Mouse (Mus musculus) heart, adult 18-20 months (tissue): ENCODE measurements around the gene Methig1. TPM values are rescaled to one million over a fixed set of nuclear protein-coding genes. Genes with fewer than 3 reads are reported as not detected.

ENCODE experiments used
- DNase-seq, 2 experiments: peaks; one replicate each; pipeline ENCODE4 v3.0.0; 2021 to 2022; ENCODE audit warnings: mixed read lengths in 1 of 2
- total RNA-seq, 2 experiments: library from RNA; stranded (reverse); gene quantifications; 2 replicates each; pipeline ENCODE4 v1.2.3; 2021

Gene Methig1
- total RNA-seq, 2 experiments from 2014 or later = not detected

GRCm38 (mm10) chr15:100400592-100401250 lies 47.8 kb downstream of the Methig1 start:
- no peak for DNase-seq

GRCm38 (mm10) chr15:100401811-100402210 lies 48.9 kb downstream of the Methig1 start:
- DNase-seq = no peak

GRCm38 (mm10) chr15:100402347-100402746 lies 49.4 kb downstream of the Methig1 start:
- no peak for DNase-seq

- no peak for DNase-seq
Measured at GRCm38 (mm10) chr15:100402798-100403197, 49.8 kb downstream of the Methig1 start.

- no peak for DNase-seq
Measured at GRCm38 (mm10) chr15:100403318-100404000, 50.5 kb downstream of the Methig1 start.

- no peak for DNase-seq
Measured at GRCm38 (mm10) chr15:100406088-100406487, 53.1 kb downstream of the Methig1 start.

GRCm38 (mm10) chr15:100410918-100411672 lies 58.1 kb downstream of the Methig1 start:
- DNase-seq = no peak

GRCm38 (mm10) chr15:100411731-100412130 lies 58.8 kb downstream of the Methig1 start:
- no peak for DNase-seq

GRCm38 (mm10) chr15:100413306-100413705 lies 60.4 kb downstream of the Methig1 start:
- no peak for DNase-seq

- no peak for DNase-seq
Measured at GRCm38 (mm10) chr15:100414011-100414410, 61.1 kb downstream of the Methig1 start.

- DNase-seq = no peak
Measured at GRCm38 (mm10) chr15:100414942-100415341, 62.0 kb downstream of the Methig1 start.

GRCm38 (mm10) chr15:100415684-100416083 lies 62.7 kb downstream of the Methig1 start:
- DNase-seq = peak in 1 of 2 experiments; percentile 50

- no peak for DNase-seq
Measured at GRCm38 (mm10) chr15:100417854-100418450, 65.0 kb downstream of the Methig1 start.

GRCm38 (mm10) chr15:100419311-100419710 lies 66.4 kb downstream of the Methig1 start:
- DNase-seq = no peak

GRCm38 (mm10) chr15:100419901-100420745 lies 67.2 kb downstream of the Methig1 start:
- DNase-seq = no peak

- DNase-seq = peak; percentile 41 to 60
Measured at GRCm38 (mm10) chr15:100421059-100421757, 68.3 kb downstream of the Methig1 start.

- peak in 1 of 2 experiments; percentile 38 for DNase-seq
Measured at GRCm38 (mm10) chr15:100421758-100422197, 68.8 kb downstream of the Methig1 start, which contains the start of gene Gm5475. Gm5475 (plus strand) TSS chr15:100422147.

GRCm38 (mm10) chr15:100422476-100422875 lies 69.5 kb downstream of the Methig1 start:
- no peak for DNase-seq

- peak; percentile 96 to 98 for DNase-seq
Measured at GRCm38 (mm10) chr15:100422899-100423860, 70.2 kb downstream of the Methig1 start.

- no peak for DNase-seq
Measured at GRCm38 (mm10) chr15:100423916-100424315, 71.0 kb downstream of the Methig1 start.
